Mouse (Mus musculus): ENCODE results near the gene Saa3.
"Not testable (repeated sequence)": the region's sequence is repeated elsewhere in the genome, so short reads cannot be mapped to it uniquely, and the experiment has no call there.

Gene Saa3

GRCm38 (mm10) chr7:46715600-46715999 is at the start of gene Saa3:
Gene Saa3, minus strand, starts transcription at chr7:46715700.
- in situ Hi-C loops (cut with MboI, MseI): no loop called here

DNA sequence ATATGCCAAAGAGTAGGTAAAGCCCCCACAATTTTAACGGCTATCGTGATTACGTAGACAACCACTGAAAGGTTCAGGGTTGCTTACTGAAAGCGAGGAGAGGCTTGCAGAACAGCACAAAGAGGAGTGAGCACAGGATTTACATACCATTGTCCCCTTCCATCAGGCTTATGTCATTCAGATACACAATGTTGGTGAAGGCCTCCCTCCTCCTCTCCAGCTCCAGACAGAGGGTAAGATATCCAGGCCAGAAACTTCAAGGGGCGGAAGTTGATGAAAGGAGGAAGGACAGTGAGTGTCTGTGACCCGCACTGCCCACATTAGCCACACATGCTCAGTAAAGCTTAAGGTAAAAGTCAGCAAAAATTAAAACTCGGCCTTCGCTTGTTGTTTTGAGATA is 49.2 kb upstream of the Saa3 start:
- in situ Hi-C loops (cut with MboI, MseI): no loop called here

- in situ Hi-C loops (cut with MboI, MseI): no loop called here
These were observed 47.1 kb upstream of the Saa3 start for GRCm38 (mm10) chr7:46762601-46763000.

DNA sequence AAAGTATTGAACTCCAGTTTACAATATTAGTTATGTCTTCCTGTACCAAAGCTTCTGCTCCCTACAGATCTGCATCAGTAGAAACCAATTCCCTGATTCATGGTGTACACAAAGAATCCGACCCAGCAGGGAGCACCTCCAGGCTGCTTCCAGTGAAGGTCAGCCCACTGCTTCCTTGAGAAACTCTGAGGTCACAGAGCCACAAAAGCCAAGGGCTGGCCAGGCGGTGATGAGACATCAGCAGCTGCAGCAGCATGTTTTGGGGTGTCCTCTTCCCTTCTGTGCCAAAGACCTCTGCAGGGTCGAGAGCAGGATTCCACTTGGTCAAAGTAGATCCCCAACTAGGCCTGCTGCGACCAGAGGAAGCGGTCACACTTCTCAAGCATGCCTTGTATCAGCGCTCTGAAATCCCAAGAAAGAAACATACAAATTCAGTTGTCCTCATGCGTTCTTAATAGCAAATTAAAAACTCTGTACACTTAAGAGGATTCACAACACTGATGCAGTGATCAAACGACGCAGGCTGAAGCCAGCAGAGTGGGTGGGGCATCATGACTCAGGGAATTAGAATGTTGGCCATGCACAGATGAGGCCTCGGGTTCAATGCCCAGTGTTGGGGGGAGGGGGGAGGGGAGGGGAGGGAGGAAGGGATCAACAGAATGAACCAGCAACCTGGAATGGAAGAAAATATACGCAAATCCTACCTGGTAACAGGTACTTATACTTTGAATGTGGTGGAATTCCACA is 45.7 kb upstream of the Saa3 start:
- in situ Hi-C loops (cut with MboI, MseI): no loop called here

DNA sequence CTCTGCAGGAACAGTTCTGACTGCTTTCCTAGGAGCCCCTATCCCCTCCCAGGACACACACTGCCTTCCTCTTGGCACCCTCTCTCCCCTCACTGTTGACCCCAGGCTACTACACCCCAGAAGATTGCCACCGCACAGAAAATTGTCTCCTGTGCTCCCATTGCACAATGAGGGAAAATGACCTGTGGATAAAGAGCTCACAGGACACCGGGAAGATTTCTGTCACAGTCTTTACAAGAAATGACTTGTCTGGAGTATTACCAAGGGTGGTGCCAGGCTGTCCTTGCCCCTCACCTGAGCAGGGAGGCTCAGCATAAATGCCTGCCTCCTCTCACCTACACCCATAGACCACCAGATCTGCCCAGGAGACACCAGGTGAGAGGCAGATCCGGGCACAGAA is 36.0 kb upstream of the Saa3 start, which contains the start of gene Saa2:
Gene Saa2 (plus strand): TSS at position 301 of the 400 bp plus-strand sequence.
- in situ Hi-C loops (cut with MboI, MseI): no loop called here

GRCm38 (mm10) chr7:46748459-46748858 is 33.0 kb upstream of the Saa3 start:
- in situ Hi-C loops (cut with MboI, MseI): no loop called here

- in situ Hi-C loops (cut with MboI, MseI): no loop called here
These were observed 30.9 kb upstream of the Saa3 start for GRCm38 (mm10) chr7:46746381-46746780.

DNA sequence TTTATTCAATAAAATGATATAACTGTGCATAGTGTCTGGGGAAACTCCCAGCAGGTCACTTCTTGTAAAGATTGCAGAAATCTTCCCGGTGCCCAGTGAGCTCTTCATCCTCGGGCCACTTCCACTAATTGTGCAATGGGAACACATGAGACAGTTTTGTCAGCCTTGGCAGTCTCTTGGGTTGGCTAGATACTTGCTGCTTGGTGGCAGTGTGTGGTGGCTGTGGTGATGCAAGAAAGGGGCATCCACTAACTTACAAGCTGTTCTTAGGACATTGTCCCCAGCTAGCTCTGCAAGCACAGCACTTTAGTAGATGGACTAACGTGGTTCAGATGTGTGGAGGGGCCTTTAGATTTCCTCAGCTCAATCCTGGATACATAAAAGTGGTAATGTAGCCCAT is 30.3 kb upstream of the Saa3 start:
- in situ Hi-C loops (cut with MboI, MseI): no loop called here

DNA sequence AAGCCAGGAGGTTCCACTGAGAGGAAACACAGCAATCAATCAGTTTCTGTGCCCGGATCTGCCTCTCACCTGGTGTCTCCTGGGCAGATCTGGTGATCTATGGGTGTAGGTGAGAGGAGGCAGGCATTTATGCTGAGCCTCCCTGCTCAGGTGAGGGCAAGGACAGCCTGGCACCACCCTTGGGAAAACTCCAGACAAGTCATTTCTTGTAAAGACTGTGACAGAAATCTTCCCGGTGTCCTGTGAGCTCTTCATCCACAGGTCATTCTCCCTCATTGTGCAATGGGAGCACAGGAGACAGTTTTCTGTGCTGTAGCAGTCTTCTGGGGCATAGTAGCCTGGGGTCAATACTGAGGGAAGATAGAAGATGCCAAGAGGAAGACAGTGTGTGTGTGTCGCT is 27.4 kb upstream of the Saa3 start, which contains the start of gene Saa1:
Gene Saa1 (minus strand): TSS at position 101 of the 400 bp plus-strand sequence.
- in situ Hi-C loops (cut with MboI, MseI): not testable (repeated sequence)

GRCm38 (mm10) chr7:46740041-46740440 is 24.5 kb upstream of the Saa3 start:
- in situ Hi-C loops (cut with MboI, MseI): not testable (repeated sequence)

DNA sequence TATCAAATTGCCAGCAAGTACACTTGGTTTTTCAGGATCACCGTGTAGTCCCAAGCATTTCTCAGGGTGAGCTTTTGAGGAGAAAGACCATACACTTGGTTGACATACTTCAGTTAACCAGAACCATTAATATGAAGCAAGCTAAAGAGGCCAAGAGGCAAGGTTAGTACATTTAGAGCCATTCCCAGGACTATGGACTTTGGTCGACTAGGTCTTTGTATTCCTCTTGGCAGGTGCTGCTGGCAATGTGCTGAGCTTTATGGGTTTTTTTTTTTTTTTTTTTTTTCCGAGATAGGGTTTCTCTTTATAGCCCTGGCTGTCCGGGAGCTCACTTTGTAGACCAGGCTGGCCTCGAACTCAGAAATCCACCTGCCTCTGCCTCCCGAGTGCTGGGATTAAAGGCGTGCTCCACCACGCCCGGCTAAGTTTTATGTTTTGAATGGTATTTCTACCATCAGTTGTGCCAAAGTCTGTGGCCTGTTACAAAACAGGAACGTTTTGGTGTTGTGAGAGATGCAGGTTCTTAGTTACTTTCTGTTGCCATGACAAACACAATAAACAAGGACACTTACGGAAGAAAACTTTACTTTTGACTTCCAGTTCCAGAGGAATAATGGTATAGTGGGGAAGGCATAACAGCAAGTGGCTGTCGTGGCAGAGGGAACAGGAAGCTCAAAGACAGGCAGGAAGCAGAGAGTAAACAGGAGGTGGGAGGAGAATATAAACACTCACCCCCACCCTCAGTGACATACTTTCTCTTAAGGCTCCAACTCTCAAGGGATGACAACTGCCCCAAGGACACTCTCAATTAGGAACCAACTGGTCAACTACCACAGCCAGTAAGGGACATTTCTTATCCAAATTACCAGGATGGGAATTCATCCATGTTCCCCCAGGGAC is 23.3 kb upstream of the Saa3 start:
- in situ Hi-C loops (cut with MboI, MseI): no loop called here

GRCm38 (mm10) chr7:46734983-46735382 is 19.5 kb upstream of the Saa3 start:
- in situ Hi-C loops (cut with MboI, MseI): no loop called here

DNA sequence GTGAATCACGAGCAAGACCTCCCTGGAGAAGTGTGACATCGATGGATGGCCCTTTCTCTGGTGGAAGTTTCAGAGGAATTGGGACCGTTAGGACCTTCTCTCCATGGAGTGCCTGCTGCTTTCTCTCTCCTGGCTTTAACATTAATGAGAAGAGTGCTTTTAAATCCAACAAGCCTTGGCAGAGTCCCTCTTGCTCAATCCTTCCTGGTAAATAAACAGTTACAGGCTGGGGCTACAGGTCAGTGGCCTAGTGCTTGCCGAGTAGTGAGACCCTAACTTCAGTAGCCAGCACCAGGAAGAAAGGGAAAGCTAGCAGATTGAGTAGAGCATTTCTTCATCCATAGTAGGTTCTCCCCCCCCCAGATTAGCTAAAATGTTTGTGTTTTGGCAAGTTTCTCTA is 17.0 kb upstream of the Saa3 start, which contains the start of gene Saa4:
Gene Saa4 (minus strand): TSS at position 146 of the 400 bp plus-strand sequence.
- in situ Hi-C loops (cut with MboI, MseI): no loop called here

- in situ Hi-C loops (cut with MboI, MseI): no loop called here
These were observed 12.1 kb upstream of the Saa3 start for GRCm38 (mm10) chr7:46727584-46727983.

- in situ Hi-C loops (cut with MboI, MseI): no loop called here
These were observed 8.9 kb upstream of the Saa3 start for GRCm38 (mm10) chr7:46724396-46724795.

DNA sequence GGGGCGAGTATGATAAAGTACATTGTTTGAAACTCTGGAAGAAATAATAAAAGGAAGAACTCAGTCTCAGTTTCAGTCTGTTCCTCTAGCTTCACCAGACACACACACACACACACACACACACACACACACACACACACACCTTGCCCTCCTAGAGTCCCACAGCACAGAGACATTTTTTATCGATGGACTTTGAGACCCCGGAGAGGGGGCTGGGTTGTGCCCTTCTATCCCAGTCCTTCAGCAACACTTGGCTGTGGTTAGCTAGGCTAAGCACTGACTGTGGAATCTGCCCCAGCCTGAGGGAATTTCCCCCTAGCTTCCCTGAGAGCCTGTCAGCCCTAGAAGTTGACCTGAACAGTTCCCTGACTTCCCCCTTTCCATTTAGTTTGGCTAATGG is 8.3 kb upstream of the Saa3 start:
- in situ Hi-C loops (cut with MboI, MseI): no loop called here

GRCm38 (mm10) chr7:46723354-46723753 is 7.9 kb upstream of the Saa3 start:
- in situ Hi-C loops (cut with MboI, MseI): no loop called here

GRCm38 (mm10) chr7:46720460-46720859 is 5.0 kb upstream of the Saa3 start:
- in situ Hi-C loops (cut with MboI, MseI): no loop called here

GRCm38 (mm10) chr7:46719526-46719925 is 4.0 kb upstream of the Saa3 start:
- in situ Hi-C loops (cut with MboI, MseI): no loop called here

GRCm38 (mm10) chr7:46718591-46719270 is 3.2 kb upstream of the Saa3 start:
- in situ Hi-C loops (cut with MboI, MseI): no loop called here

- in situ Hi-C loops (cut with MboI, MseI): no loop called here
These were observed 1.4 kb upstream of the Saa3 start for GRCm38 (mm10) chr7:46716897-46717296.

- in situ Hi-C loops (cut with MboI, MseI): no loop called here
These were observed 982 bp downstream of the Saa3 start for GRCm38 (mm10) chr7:46714518-46714917.
